Mouse (Mus musculus): ENCODE data around the gene Npas3. TPM values are rescaled to one million over a fixed set of nuclear protein-coding genes. Genes with fewer than 3 reads are reported as not detected.
"Not testable (repeated sequence)": the region's sequence is repeated elsewhere in the genome, so short reads cannot be mapped to it uniquely, and the experiment has no call there.

Npas3 gene
- polyA plus RNA-seq, 1 experiment from 2014 or later = 7.8 TPM

DNA sequence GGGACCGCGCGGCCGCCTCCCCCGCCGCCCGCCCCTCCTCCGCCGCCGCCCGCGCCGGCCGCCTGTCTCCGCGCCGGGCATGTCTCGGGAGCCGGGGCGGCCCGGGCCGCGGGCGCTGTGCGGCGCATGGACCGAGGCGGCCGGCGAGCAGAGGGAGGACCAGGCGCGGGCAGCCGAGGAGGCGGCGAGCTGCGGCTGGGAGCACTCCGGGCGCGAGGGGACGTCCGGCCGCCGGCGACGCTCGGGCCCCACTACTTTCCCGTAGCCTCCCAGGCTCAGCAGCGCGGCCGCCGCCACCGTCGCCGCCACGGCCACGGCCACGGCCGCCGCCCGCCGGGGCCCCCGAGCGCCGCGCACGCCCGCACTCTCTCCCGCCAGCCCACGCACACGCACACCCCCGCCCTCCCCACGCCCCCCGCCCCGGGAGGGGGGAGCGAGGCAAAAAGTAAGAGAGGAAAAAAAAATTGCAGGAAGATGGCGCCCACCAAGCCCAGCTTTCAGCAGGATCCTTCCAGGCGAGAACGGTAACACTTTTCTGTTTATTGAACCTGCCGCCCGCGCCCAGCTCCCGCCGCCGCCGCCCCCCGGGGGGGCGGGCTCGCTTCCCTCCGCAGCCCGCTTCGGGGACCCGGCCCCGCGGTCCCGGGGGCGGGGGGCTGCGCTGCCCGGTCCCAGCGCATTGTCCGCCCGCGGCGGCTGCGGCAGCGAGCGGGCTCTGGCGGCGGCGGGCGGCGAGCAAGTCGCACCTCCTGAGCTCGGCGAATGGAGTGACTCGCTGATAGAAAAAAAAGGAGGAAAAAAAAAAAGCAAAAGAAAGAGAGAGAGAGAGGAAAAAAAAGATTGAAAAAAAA lies 4.3 kb downstream of the Npas3 start:
- Histone ChIP-seq H3K9me3 (no peaks in the 10 kb centered on the region), H3K27ac (peak overlapping the region; percentile 98), H3K9ac (peak overlapping the region; percentile 96), H3K36me3 (no peaks in the 10 kb centered on the region), H3K27me3 (peaks cover 31% of the 10 kb centered on the region), H3K4me3 (peak overlapping the region; percentile 77), H3K4me2 (replicated peaks) (peak overlapping the region; percentile 71), H3K4me1 (peaks cover 36% of the 10 kb centered on the region)
- peak; percentile 52 for ATAC-seq (ENCODE audit: low FRiP score, low read depth)
- WGBS = under 1% methylated on average over 83 of the region's 115 CpGs

DNA sequence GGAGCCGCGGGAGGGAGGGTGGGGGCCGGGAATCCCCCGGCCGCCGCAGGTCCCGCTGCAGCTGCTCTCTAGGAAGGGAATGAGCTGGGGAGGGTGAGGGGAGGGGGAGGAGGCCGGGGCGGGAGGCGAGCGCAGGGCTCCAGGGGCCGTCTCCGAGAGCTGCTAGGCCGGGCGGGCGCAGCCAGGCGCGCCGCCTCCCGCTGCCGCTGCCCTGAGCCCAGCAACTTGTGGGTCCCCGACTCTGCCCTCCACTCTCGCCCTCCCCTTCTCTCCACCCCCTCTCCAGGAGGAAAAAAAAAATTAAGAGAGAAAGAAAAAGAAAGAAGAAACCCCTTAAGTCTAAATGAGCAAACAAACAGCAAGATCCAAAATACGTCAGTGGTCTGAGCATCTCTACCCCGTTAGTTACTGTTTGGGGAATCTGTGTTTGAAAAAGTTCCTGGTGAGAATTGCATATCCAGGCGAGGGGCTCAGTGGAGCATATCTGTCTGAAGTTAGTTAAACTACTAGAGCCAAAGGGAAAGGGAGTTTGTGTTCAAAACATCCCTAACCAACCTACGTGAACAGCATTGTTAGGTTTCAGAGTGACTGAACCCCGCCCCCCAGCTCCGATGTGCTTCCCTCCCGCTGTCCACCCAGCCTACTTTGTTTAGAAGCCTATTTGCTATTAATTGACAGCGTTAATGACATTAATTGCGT lies 5.1 kb downstream of the Npas3 start:
- Histone ChIP-seq H3K4me1 (peaks cover 32% of the 10 kb centered on the region), H3K9ac (peak overlapping the region; percentile 96), H3K4me3 (peak overlapping the region; percentile 77), H3K9me3 (no peaks in the 10 kb centered on the region), H3K36me3 (no peaks in the 10 kb centered on the region), H3K27me3 (peaks cover 28% of the 10 kb centered on the region), H3K4me2 (replicated peaks) (peak overlapping the region; percentile 71), H3K27ac (peak overlapping the region; percentile 98)
- ATAC-seq (ENCODE audit: low FRiP score, low read depth) = peak; percentile 48
- WGBS = under 1% methylated on average over 27 of the region's 32 CpGs

DNA sequence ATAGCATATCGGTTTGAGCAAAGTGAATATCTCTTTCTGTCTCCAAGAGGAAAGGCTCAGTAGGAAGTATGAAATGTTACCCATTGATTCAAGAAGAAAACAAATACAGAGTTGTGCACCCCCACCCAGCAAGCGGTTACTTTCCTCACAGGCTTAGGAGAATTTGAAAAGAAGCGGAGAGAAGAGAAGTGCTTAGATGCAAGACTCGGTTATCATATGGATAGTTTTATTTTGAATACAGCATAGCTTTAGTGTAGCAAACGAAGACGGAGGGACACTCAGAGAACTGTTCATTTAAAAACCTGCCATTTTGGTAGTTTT lies 5.6 kb downstream of the Npas3 start:
- no peak for ATAC-seq (ENCODE audit: low FRiP score, low read depth)
- peak overlapping the region; percentile 77 for H3K4me3 ChIP-seq
- peak overlapping the region; percentile 71 for H3K4me2 ChIP-seq (replicated peaks)
- 0 out of 2 replicates have a peak overlapping the region, but pooled peaks have one; percentile 98 for H3K27ac ChIP-seq
- H3K36me3 ChIP-seq = no peaks in the 10 kb centered on the region
- H3K9me3 ChIP-seq = no peaks in the 10 kb centered on the region
- peaks cover 26% of the 10 kb centered on the region for H3K4me1 ChIP-seq
- 8% methylated on average over 6 of the region's 6 CpGs for WGBS
- H3K9ac ChIP-seq = peak overlapping the region; percentile 96
- H3K27me3 ChIP-seq = peaks cover 24% of the 10 kb centered on the region

DNA sequence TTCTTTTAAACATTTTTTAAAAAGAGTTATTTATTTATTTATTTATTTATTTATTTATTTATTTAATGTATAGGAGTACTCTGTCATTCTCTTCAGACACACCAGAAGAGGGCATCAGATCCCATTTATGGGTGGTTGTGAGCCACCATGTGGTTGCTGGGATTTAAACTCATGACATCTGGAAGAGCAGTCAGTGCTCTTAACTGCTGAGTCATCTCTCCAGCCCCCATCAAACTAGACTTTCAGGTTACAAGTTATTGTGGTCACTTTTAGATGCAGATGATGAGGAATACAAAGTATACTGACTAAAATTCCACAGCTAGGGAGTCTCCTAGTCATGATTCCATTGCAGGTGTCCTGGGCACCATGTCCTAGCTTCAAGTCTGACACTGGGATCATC lies 26.0 kb downstream of the Npas3 start:
- H3K27me3 ChIP-seq; H3K9me3 ChIP-seq; H3K4me1 ChIP-seq; H3K4me3 ChIP-seq; H3K9ac ChIP-seq; H3K36me3 ChIP-seq; H3K4me2 ChIP-seq (replicated peaks); H3K27ac ChIP-seq; ATAC-seq (ENCODE audit: low FRiP score, low read depth): not testable (repeated sequence)

DNA sequence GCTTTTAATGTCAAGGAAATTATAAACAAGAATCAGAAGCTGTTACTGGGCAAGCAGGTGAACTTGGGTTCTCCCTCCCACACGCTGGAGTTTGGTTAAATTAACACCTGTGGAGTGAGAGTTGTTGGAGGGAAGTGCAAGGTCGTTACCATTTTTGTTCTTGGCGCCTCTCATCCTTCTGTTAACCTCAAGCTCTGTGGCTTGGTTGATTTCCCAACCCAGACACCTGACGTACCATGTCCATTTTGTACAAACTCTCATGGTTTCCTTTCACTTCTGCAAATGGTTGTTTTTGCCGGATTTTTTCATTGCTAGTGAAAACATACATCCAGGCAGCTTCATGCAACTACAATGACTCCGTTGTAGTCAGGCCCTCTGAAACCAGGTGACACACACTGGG lies 28.9 kb downstream of the Npas3 start:
- H3K36me3 ChIP-seq = no peaks in the 10 kb centered on the region

DNA sequence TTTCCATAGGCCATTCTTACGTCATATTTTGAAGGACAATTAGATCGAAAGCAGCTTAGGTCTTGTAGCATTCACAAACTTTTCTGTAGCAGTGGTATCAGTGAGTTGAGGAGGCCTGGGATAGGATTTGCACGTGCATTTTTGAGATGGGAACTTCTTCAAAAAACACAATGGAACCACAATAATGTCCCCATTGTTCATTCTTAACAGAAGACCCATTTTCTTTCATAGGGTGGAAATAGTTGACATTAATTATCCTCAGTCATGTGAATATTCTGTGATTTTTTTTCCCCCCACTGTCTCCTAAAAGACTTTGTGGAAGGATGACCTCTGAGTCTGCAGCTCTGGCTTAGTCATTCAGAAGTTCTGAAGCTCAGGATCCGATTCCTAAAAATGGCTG lies 41.9 kb downstream of the Npas3 start:
- ATAC-seq (ENCODE audit: low FRiP score, low read depth) = no peak

More for the DNA sequence above, 28.9 kb downstream of the Npas3 start:
- WGBS = 65% methylated on average over 6 of the region's 6 CpGs
- H3K9me3 ChIP-seq = no peaks in the 10 kb centered on the region
- no peaks in the 10 kb centered on the region for H3K4me1 ChIP-seq
- H3K4me2 ChIP-seq (replicated peaks) = no peak overlapping the region
- no peak overlapping the region for H3K4me3 ChIP-seq
- no peak overlapping the region for H3K9ac ChIP-seq
- no peak overlapping the region for H3K27ac ChIP-seq
- H3K27me3 ChIP-seq = no peaks in the 10 kb centered on the region
- no peak for ATAC-seq (ENCODE audit: low FRiP score, low read depth)

DNA sequence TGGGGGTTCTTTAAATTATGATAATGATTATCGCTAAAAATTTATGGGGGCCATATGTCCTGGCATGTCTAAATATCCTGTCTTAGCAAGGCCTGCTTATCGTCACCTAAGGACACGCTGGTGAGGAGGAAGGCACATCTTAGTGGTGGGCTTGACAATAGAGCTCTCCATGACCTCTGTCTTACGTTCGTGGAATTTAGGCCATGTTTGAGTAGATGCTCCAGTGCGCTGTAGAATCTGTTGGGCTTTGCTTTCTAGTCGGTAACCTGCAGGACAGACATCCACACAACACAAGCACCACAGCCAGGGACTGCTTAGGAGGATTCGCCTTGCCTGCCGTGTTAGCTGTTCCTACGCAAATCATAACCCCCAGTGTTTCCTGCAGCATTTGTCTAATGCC lies 42.4 kb downstream of the Npas3 start:
- H3K4me2 ChIP-seq (replicated peaks) = no peak overlapping the region
- no peaks in the 10 kb centered on the region for H3K27me3 ChIP-seq
- H3K36me3 ChIP-seq = no peaks in the 10 kb centered on the region
- H3K9me3 ChIP-seq = no peaks in the 10 kb centered on the region
- no peak for ATAC-seq (ENCODE audit: low FRiP score, low read depth)
- H3K27ac ChIP-seq = no peak overlapping the region
- peaks cover 19% of the 10 kb centered on the region for H3K4me1 ChIP-seq
- no peak overlapping the region for H3K9ac ChIP-seq
- no peak overlapping the region for H3K4me3 ChIP-seq
- WGBS = 86% methylated on average over 10 of the region's 10 CpGs

More for the DNA sequence above, 41.9 kb downstream of the Npas3 start:
- Histone ChIP-seq H3K36me3 (no peaks in the 10 kb centered on the region), H3K4me3 (no peak overlapping the region), H3K9me3 (no peaks in the 10 kb centered on the region), H3K9ac (no peak overlapping the region), H3K4me1 (peaks cover 19% of the 10 kb centered on the region), H3K27ac (no peak overlapping the region), H3K27me3 (no peaks in the 10 kb centered on the region), H3K4me2 (replicated peaks) (no peak overlapping the region)
- 83% methylated on average over 4 of the region's 4 CpGs for WGBS

DNA sequence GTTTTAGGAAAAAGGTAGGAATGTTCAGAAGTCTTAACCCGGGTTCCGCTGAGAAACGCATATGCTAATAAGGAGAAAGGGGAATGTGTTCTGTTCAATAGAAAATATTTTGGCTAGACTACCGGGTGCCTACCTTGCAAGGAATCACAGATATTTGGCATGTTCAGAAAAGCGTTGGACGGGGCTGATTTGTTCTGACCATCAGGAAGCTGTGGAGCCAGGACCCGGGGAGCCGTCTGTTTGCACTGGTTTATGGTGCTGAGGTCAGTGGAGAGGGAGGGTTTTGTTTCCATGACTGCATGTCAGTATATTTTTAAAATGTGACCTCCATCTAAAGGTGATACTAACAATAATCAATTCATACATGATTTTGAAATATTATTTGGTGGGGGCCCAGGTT lies 43.5 kb downstream of the Npas3 start:
- no peak for ATAC-seq (ENCODE audit: low FRiP score, low read depth)
- 59% methylated on average over 8 of the region's 8 CpGs for WGBS
- no peaks in the 10 kb centered on the region for H3K36me3 ChIP-seq
- peaks cover 19% of the 10 kb centered on the region for H3K4me1 ChIP-seq
- no peaks in the 10 kb centered on the region for H3K27me3 ChIP-seq
- no peak overlapping the region for H3K4me3 ChIP-seq
- H3K4me2 ChIP-seq (replicated peaks) = peak overlapping the region; percentile 19
- H3K9ac ChIP-seq = no peak overlapping the region
- H3K9me3 ChIP-seq = no peaks in the 10 kb centered on the region
- peak overlapping the region; percentile 79 for H3K27ac ChIP-seq

DNA sequence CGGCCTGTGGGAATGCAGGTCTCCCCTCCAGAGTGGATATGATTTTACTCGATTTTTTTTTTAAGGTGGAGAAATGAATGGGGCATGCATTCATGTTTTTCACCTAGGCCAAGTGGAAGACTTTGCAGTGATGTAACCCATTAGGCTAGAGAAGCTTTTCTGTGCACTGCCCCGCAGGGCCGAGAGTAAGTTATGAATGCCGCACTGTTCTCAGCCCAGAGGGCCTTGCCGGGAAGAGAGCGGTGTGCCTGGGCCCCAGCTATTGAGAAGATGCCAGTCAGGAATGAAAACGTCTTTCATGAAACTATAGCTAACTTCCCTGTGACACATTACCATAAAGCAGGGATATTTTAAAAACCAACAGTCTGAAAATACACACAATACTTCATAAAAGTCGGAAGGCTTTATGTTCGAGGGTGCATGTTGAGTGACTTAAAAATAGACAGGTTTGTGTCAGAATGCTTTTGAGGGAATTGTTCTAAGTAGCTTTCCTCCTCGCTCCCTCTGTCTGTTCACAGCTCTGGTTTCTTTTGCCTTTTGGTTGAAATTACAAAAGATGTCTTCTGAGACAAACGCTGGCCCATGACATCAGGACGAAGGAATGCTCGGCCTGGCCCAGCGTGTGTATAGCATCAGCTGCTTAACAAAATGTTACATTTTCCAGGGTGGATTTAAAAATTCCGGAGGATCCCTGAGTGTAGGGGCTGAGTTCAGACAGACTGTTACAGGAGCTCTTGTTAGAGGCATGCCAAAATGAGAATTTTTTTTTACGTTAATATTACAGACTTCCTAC lies 44.2 kb downstream of the Npas3 start:
- no peak overlapping the region for H3K9ac ChIP-seq
- H3K9me3 ChIP-seq = no peaks in the 10 kb centered on the region
- no peaks in the 10 kb centered on the region for H3K36me3 ChIP-seq
- H3K4me2 ChIP-seq (replicated peaks) = peak overlapping the region; percentile 37
- H3K4me3 ChIP-seq = no peak overlapping the region
- H3K4me1 ChIP-seq = peaks cover 20% of the 10 kb centered on the region
- WGBS = 43% methylated on average over 17 of the region's 17 CpGs
- H3K27me3 ChIP-seq = no peaks in the 10 kb centered on the region
- ATAC-seq (ENCODE audit: low FRiP score, low read depth) = peak; percentile 85; the same call in 1 of the 2 replicates
- peak overlapping the region; percentile 79 for H3K27ac ChIP-seq

DNA sequence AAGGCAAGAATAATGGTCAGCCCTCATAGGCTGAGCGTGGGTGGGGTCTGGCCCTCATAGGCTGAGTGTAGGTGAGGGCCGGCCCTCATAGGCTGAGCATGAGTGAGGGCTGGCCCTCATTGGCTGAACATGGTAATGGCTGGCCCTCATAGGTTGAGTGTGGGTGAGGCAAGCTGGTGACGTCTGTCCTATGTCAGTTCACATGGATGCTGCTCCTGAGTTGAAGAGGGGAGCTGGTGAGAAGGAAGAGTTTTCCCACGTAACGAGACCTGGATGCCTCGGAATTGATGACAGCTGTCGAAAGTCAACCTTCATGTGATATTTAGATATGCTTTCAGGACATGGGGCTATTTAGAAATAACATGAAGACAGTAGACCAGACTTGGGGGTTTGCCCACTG lies 45.5 kb downstream of the Npas3 start:
- Histone ChIP-seq H3K27ac (no peak overlapping the region), H3K27me3 (no peaks in the 10 kb centered on the region), H3K36me3 (no peaks in the 10 kb centered on the region), H3K9ac (no peak overlapping the region), H3K4me2 (replicated peaks) (no peak overlapping the region), H3K4me3 (no peak overlapping the region), H3K4me1 (peaks cover 33% of the 10 kb centered on the region), H3K9me3 (no peaks in the 10 kb centered on the region)
- ATAC-seq (ENCODE audit: low FRiP score, low read depth) = no peak
- 95% methylated on average over 7 of the region's 7 CpGs for WGBS

DNA sequence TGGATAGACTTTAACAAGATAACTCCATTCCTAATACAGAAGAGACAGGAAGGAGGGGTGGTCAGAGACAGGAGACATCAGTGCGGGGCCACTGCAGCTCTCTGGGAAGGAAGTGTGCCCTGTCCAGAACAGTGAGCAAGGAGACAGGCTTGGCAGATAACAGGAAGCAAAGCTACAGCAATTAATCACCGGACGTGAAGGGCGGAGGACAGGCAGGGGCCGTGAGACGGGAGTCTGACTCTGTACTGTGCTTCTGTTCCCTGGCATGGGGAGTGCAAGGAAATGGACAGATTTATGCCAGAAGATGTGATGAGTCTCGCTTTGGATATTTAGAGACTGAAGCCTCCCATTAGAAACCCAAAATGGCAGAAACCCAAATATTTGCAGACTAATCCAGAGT lies 47.3 kb downstream of the Npas3 start:
- WGBS = 43% methylated on average over 7 of the region's 7 CpGs
- Histone ChIP-seq H3K4me1 (peaks cover 34% of the 10 kb centered on the region), H3K27ac (no peak overlapping the region), H3K9ac (no peak overlapping the region), H3K9me3 (no peaks in the 10 kb centered on the region), H3K36me3 (no peaks in the 10 kb centered on the region), H3K4me3 (no peak overlapping the region), H3K27me3 (no peaks in the 10 kb centered on the region), H3K4me2 (replicated peaks) (no peak overlapping the region)
- ATAC-seq (ENCODE audit: low FRiP score, low read depth) = no peak

Measured in limb, embryonic 13.5 days (tissue).